Mouse (Mus musculus): ENCODE measurements at regions not wholly inside any gene's neighbourhood (a gene's known extent, or its start where the extent isn't known, plus 50 kb on each side); places are given as distances from the start of the nearest gene placed in this dataset.

GRCm38 (mm10) chr2:61082640-61083039 lies 119.6 kb upstream of the Rbms1 start:
- DNase-seq = no peak

GRCm38 (mm10) chr2:61080006-61080405 lies 117.0 kb upstream of the Rbms1 start:
- no peak for DNase-seq

- DNase-seq = no peak
These were observed 108.0 kb upstream of the Rbms1 start for GRCm38 (mm10) chr2:61071025-61071424.

GRCm38 (mm10) chr2:61067877-61068276 lies 104.9 kb upstream of the Rbms1 start:
- DNase-seq = no peak

GRCm38 (mm10) chr2:61062125-61062524 lies 99.1 kb upstream of the Rbms1 start:
- DNase-seq = no peak

GRCm38 (mm10) chr2:61060906-61061305 lies 97.9 kb upstream of the Rbms1 start:
- DNase-seq = no peak

- DNase-seq = peak; percentile 10 to 11
These were observed 95.7 kb upstream of the Rbms1 start for GRCm38 (mm10) chr2:61058545-61059235.

GRCm38 (mm10) chr2:61052296-61052695 lies 89.3 kb upstream of the Rbms1 start:
- no peak for DNase-seq

- DNase-seq = no peak
These were observed 88.8 kb upstream of the Rbms1 start for GRCm38 (mm10) chr2:61051808-61052207.

GRCm38 (mm10) chr2:61046111-61046767 lies 83.2 kb upstream of the Rbms1 start:
- DNase-seq = no peak

- DNase-seq = no peak
These were observed 82.5 kb upstream of the Rbms1 start for GRCm38 (mm10) chr2:61045467-61045866.

GRCm38 (mm10) chr2:61032920-61033319 lies 69.9 kb upstream of the Rbms1 start:
- no peak for DNase-seq

GRCm38 (mm10) chr2:61029706-61030105 lies 66.7 kb upstream of the Rbms1 start:
- DNase-seq = no peak

GRCm38 (mm10) chr2:61028578-61028977 lies 65.6 kb upstream of the Rbms1 start:
- DNase-seq = no peak

GRCm38 (mm10) chr2:61027686-61028085 lies 64.7 kb upstream of the Rbms1 start:
- no peak for DNase-seq

- no peak for DNase-seq
These were observed 59.4 kb upstream of the Rbms1 start for GRCm38 (mm10) chr2:61022411-61022810.

GRCm38 (mm10) chr2:61020791-61021190 lies 57.8 kb upstream of the Rbms1 start:
- no peak for DNase-seq

GRCm38 (mm10) chr2:61013006-61013405 lies 50.0 kb upstream of the Rbms1 start:
- peak in 1 of 2 experiments; percentile 7 for DNase-seq
